Mouse (Mus musculus) MN1 (cell line): Measurements from ENCODE around the gene Anks1.

Experiments
- DNase-seq: peaks from one replicate; pipeline ENCODE4 v3.0.0-alpha.2; 2016; ENCODE audit warnings: low spot score

The Anks1 gene

GRCm38 (mm10) chr17:27908888-27909621 is at the start of gene Anks1:
Gene Anks1 (plus strand): TSS chr17:27909306.
- peak; percentile 88 for DNase-seq

DNA sequence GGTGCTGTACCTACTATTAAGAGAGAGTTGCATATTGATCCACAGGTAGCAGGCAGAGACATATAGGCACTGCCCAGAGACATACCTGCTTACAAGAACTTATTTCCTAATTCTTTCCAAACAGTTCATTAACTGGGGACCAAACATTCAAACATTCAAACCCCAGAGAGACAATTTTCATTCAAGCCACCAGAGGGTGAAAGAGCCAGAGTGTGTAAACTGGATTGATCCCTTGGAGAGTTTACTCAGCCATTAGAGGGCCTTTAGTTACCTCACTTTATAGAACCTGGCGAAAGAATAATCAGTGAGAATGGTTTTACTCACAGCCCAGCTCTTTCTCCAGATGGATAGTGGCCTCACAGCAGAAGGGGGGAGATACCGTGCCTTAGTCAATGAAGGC is 43.6 kb upstream of the Anks1 start:
- DNase-seq: no peak

DNA sequence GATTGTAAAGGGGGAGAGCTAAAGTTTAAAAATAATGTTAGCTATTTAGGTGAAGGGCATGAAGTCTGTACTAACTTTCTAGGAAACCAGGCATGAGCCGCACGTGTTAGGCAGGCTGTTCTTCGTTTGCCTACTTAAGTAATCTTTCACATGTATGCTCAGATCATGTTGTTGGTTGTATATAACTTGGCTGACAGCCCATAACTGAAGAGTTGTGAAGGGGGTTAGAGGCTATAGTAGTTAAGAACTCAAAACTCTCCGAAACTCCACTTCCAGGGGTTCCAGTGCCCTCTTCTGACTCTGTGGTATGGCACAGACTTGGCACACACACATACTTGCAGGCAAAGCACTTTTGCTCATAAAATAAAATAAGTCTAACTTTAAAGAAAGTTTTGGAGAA is 42.4 kb upstream of the Anks1 start:
- DNase-seq: no peak

DNA sequence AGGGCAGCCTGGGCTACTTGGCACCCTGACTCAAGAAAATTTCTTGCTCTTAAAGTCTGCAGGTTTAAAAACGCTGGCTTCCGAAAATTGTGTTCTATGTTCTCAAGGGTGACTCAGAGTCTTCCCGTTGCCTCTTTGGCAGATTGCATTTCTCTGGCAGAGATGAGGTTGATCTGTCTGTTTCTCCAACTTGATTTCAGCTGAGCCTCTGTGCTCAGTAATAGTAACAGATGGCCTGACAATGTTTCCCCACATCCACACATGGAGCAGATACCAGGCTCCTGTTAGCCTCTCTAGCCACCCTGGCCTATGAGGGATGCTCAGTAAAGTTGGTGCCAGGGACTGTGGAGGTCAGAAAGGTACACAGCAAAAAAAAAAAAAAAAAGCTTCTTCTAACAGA is 37.3 kb upstream of the Anks1 start:
- DNase-seq: no peak

DNA sequence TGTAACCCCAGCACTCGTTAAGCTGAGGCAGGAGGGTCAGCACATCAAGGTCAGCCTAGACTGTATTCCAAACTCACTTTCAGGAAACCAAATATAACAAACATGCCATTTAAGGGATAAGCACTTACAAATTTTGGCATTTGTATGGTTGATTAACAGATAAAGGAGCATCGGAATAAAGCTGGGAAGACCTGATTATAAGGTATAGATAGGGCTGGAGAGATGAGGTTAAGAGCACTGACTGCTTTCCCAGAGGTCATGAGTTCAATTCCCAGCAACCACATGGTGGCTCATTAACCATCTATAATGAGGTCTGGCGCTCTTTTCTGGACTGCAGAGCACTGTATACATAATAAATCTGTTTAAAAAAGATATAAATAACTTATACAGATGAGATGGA is 35.5 kb upstream of the Anks1 start:
- DNase-seq: peak; percentile 53

GRCm38 (mm10) chr17:27874510-27874909 is 34.6 kb upstream of the Anks1 start:
- no peak for DNase-seq

- peak; percentile 64 for DNase-seq
Measured at GRCm38 (mm10) chr17:27881518-27881917, 27.6 kb upstream of the Anks1 start.

GRCm38 (mm10) chr17:27883129-27883528 is 26.0 kb upstream of the Anks1 start:
- DNase-seq: no peak

GRCm38 (mm10) chr17:27883994-27884393 is 25.1 kb upstream of the Anks1 start:
- DNase-seq: no peak

GRCm38 (mm10) chr17:27886499-27887210 is 22.5 kb upstream of the Anks1 start:
- no peak for DNase-seq

GRCm38 (mm10) chr17:27907512-27908205 is 1.4 kb upstream of the Anks1 start:
- DNase-seq: peak; percentile 97

DNA sequence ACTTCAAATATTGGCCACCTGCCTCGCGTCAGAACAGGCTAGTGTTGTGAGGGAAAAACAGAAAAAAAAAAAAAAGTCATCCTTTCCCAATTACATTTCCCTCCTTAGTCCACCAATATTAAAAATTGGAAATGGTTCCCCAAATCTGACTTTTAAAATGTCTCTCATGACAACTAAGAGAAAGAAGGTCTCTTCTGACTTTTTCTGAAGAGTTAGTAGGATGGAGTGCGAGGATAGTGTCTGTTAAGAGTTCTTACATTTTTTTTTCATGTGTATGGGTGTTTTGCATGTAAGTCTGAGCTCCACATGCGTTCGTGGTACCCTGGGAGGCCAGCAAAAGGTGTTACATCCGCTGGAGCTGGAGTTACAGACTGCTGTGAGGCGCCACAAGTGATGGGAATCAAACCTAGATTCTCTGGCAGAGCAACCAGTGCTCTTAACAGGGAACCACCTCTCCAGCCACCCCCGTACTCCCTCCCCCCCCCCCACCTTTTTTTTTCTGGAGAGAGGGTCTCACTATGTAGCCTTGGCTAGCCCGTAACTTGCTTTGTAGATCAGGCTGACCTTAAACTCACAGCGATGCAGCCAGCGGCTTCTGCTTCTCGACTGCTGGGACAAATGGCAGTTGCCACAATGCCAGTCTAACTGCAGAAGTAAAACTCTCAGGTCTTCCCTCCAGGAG is 759 bp upstream of the Anks1 start:
- DNase-seq: peak; percentile 52

- DNase-seq: peak; percentile 61
Measured at GRCm38 (mm10) chr17:27909622-27910500, 755 bp downstream of the Anks1 start, which contains the start of gene Taf11. Gene Taf11 (minus strand): TSS chr17:27909844.

GRCm38 (mm10) chr17:27911371-27911770 is 2.3 kb downstream of the Anks1 start:
- no peak for DNase-seq

GRCm38 (mm10) chr17:27914742-27915141 is 5.6 kb downstream of the Anks1 start:
- no peak for DNase-seq

DNA sequence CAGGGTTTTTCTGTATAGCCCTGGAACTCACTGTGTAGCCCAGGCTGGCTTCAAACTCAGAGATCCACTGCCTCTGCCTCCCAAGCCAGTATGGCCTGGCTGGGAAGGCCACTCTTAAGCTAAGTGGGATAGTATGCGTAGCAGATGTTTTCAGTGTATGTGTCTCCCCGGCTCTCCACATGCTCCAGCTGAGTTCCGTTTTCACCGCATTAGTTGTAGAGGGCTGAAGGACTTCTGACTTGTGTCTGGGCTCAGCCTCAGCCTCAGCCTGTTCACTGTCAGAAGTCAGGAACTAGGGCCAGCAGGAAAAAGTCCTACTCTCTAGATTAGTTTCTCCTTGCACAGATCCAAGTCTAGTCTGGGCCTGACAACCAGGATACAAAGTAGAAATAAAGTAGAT is 7.3 kb downstream of the Anks1 start:
- DNase-seq: no peak

- no peak for DNase-seq
Measured at GRCm38 (mm10) chr17:27920676-27921075, 11.6 kb downstream of the Anks1 start.

- no peak for DNase-seq
Measured at GRCm38 (mm10) chr17:27922174-27922712, 13.1 kb downstream of the Anks1 start.

DNA sequence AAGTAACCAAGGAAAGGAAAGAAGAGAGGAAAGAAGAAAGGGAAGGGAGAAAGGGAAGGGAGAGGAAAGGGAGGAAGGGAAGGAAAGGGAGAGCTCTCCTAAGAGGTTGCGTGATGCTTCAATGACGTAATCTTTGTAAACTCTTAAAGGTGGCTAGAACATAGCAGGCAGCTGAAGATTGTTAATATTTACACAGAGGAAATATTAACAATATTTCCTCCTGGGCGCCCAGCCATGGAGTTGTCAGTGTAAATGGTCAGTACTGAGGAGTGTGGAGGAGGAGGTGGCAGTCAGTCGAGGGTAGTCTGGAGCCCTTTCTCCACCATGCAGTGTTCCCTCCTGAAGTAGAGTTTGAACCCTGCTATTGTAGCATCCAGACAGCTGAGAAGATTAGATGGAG is 15.9 kb downstream of the Anks1 start:
- DNase-seq: no peak

- DNase-seq: no peak
Measured at GRCm38 (mm10) chr17:27925504-27925903, 16.4 kb downstream of the Anks1 start.

GRCm38 (mm10) chr17:27930291-27930690 is 21.2 kb downstream of the Anks1 start:
- no peak for DNase-seq
